Mouse (Mus musculus) testis, adult 2 months (tissue): Measurements from ENCODE around the gene Arl1.

Source experiments
- CTCF ChIP-seq: fragments of 200-500 bp; IDR thresholded peaks from 2 replicates; pipeline ENCODE4 v1.5.1; 2012; ENCODE audit warnings: low read depth, mild to moderate bottlenecking, inconsistent platforms, low read length, moderate library complexity; ENCODE audit not compliant: control insufficient read depth, insufficient read depth, insufficient replicate concordance
- POLR2A ChIP-seq: fragments of 200-500 bp; IDR thresholded peaks from 2 replicates; pipeline ENCODE4 v1.6.1; 2012; ENCODE audit warnings: low read depth, mild to moderate bottlenecking, inconsistent platforms, low read length, moderate library complexity; ENCODE audit not compliant: control insufficient read depth

DNA sequence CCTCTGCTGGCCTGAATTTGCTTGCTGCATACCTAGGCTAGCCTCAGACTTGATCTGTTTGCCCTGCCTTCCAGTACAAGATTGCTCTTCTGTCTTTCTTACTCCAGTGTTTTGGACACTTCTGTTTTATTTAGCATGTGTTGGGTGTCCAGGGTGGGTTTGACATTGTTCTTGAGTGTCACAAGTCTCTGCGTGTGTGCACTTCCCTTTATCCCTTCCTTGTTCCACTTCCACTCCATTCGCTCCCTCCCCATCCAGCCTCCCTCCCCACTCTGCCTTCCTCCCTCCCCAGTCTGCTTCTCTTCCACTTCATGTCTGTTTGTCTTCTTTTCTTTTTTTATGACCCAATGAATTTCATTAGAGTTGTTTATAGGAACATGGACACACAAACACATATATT lies 10.8 kb downstream of the Arl1 start:
- TF ChIP-seq POLR2A (no peak), CTCF (no peak)
